Mouse (Mus musculus) CH12.LX (cell line): ENCODE measurements at regions not wholly inside any gene's neighbourhood (a gene's known extent, or its start where the extent isn't known, plus 50 kb on each side); places are given as distances from the start of the nearest gene placed in this dataset.

Source experiments
- DNase-seq: peaks from one replicate; pipeline ENCODE4 v3.0.0-alpha.2; 2013; ENCODE audit errors: extremely low read depth
- H3K27ac ChIP-seq: 2 replicates; pipeline ENCODE4 v1.5.1; 2012; ENCODE audit warnings: low read depth, mild to moderate bottlenecking, control low read depth, moderate library complexity; ENCODE audit not compliant: insufficient read depth
- H3K27me3 ChIP-seq: replicated peaks from 2 replicates; pipeline ENCODE3; 2012; ENCODE audit warnings: inconsistent platforms
- H3K36me3 ChIP-seq, 2 experiments: replicated peaks in 1 of 2; 2 replicates each; pipeline versions ENCODE3 to v1.6.1; 2012; ENCODE audit warnings: inconsistent platforms in 1 of 2, low read length in 1 of 2, mild to moderate bottlenecking in 1 of 2, mixed read lengths in 1 of 2, moderate library complexity in 1 of 2; ENCODE audit not compliant: control insufficient read depth in 1 of 2, insufficient read depth in 1 of 2
- H3K4me1 ChIP-seq, 2 experiments: 2 replicates each; pipeline ENCODE4 v1.6.1; 2012; ENCODE audit warnings: inconsistent platforms in 1 of 2, moderate library complexity in 1 of 2; ENCODE audit not compliant: insufficient read depth in 2 of 2, control insufficient read depth in 1 of 2
- H3K4me2 ChIP-seq: 2 replicates; pipeline ENCODE4 v1.6.1; 2012; ENCODE audit warnings: low read depth, mild to moderate bottlenecking, control low read depth; ENCODE audit not compliant: poor library complexity, insufficient read depth, severe bottlenecking
- H3K4me3 ChIP-seq, 3 experiments: fragments of 150-350 bp in 1 of 3; sonication (generic) in 1 of 3; replicated peaks in 1 of 3; 2 replicates each; pipeline versions ENCODE3 to v1.5.1; 2011 to 2012; ENCODE audit warnings: low read depth in 2 of 3, low read length in 2 of 3, mild to moderate bottlenecking in 2 of 3, moderate library complexity in 2 of 3, control low read depth in 1 of 3, improper control_type of control experiment in 1 of 3, inconsistent platforms in 1 of 3, mixed read lengths in 1 of 3; ENCODE audit not compliant: poor library complexity in 1 of 3
- H3K79me2 ChIP-seq: replicated peaks from 2 replicates; pipeline ENCODE4 v1.6.1; 2012; ENCODE audit warnings: mild to moderate bottlenecking, moderate library complexity; ENCODE audit not compliant: control insufficient read depth, poor library complexity, insufficient read depth, severe bottlenecking; ENCODE audit errors: extremely low read depth
- H3K9ac ChIP-seq: 2 replicates; pipeline ENCODE4 v1.6.1; 2012; ENCODE audit warnings: low read depth, mild to moderate bottlenecking, control low read depth, moderate library complexity; ENCODE audit not compliant: insufficient read depth
- H3K9me3 ChIP-seq: replicated peaks from 2 replicates; pipeline ENCODE3; 2012; ENCODE audit warnings: low read length, inconsistent platforms, mixed read lengths
- BHLHE40 ChIP-seq: IDR thresholded peaks from 2 replicates; pipeline ENCODE4 v1.6.1; 2011; ENCODE audit warnings: mild to moderate bottlenecking, low read depth, low read length, improper control_type of control experiment
- CHD2 ChIP-seq: IDR thresholded peaks from 2 replicates; pipeline ENCODE4 v1.6.1; 2011; ENCODE audit warnings: low read length, improper control_type of control experiment
- E2F4 ChIP-seq: IDR thresholded peaks from 2 replicates; pipeline ENCODE4 v1.6.1; 2011; ENCODE audit warnings: low read depth, low read length, improper control_type of control experiment; ENCODE audit not compliant: insufficient replicate concordance
- ELF1 ChIP-seq: IDR thresholded peaks from 2 replicates; pipeline ENCODE4 v1.6.1; 2014; ENCODE audit warnings: low read depth, mild to moderate bottlenecking, inconsistent platforms, low read length, improper control_type of control experiment
- EP300 ChIP-seq: IDR thresholded peaks from 2 replicates; pipeline ENCODE4 v1.6.1; 2011; ENCODE audit warnings: low read length, improper control_type of control experiment
- ETS1 ChIP-seq: conservative IDR thresholded peaks from 2 replicates; pipeline ENCODE4 v1.6.1; 2012; ENCODE audit warnings: low read depth, mild to moderate bottlenecking, inconsistent platforms, low read length, improper control_type of control experiment, moderate library complexity
- GABPA ChIP-seq: IDR thresholded peaks from 2 replicates; pipeline ENCODE4 v1.6.1; 2012; ENCODE audit warnings: low read depth, low read length, improper control_type of control experiment, inconsistent platforms; ENCODE audit not compliant: insufficient replicate concordance
- IRF4 ChIP-seq: IDR thresholded peaks from 2 replicates; pipeline ENCODE4 v1.6.1; 2014; ENCODE audit warnings: low read depth, mild to moderate bottlenecking, inconsistent platforms, low read length, improper control_type of control experiment
- KAT2A ChIP-seq: IDR thresholded peaks from 2 replicates; pipeline ENCODE4 v1.6.1; 2012; ENCODE audit warnings: low read length, improper control_type of control experiment, inconsistent platforms; ENCODE audit not compliant: insufficient replicate concordance
- MAFK ChIP-seq: IDR thresholded peaks from 2 replicates; pipeline ENCODE4 v1.6.1; 2011; ENCODE audit warnings: low read length, improper control_type of control experiment; ENCODE audit not compliant: insufficient replicate concordance
- MEF2A ChIP-seq: IDR thresholded peaks from 2 replicates; pipeline ENCODE4 v1.6.1; 2014; ENCODE audit warnings: low read depth, mild to moderate bottlenecking, inconsistent platforms, low read length, improper control_type of control experiment, borderline replicate concordance
- PAX5 ChIP-seq: IDR thresholded peaks from 2 replicates; pipeline ENCODE4 v1.6.1; 2012; ENCODE audit warnings: low read length, inconsistent platforms, mixed read lengths
- POLR2A ChIP-seq: IDR thresholded peaks from 2 replicates; pipeline ENCODE4 v1.6.1; 2011; ENCODE audit warnings: low read depth, mild to moderate bottlenecking, improper control_type of control experiment, low read length
- RAD21 ChIP-seq: IDR thresholded peaks from 2 replicates; pipeline ENCODE4 v1.6.1; 2011; ENCODE audit warnings: low read depth, mild to moderate bottlenecking, low read length, improper control_type of control experiment, moderate library complexity
- TCF12 ChIP-seq: IDR thresholded peaks from 2 replicates; pipeline ENCODE4 v1.6.1; 2014; ENCODE audit warnings: low read depth, mild to moderate bottlenecking, inconsistent platforms, low read length, improper control_type of control experiment
- UBTF ChIP-seq: IDR thresholded peaks from 2 replicates; pipeline ENCODE4 v1.6.1; 2012; ENCODE audit warnings: low read depth, mild to moderate bottlenecking, inconsistent platforms, low read length, improper control_type of control experiment, moderate library complexity
- USF2 ChIP-seq: conservative IDR thresholded peaks from 2 replicates; pipeline ENCODE4 v1.6.1; 2011; ENCODE audit warnings: low read depth, low read length, improper control_type of control experiment
- dilution Hi-C: fragments of 300-500 bp; cut with MboI; formaldehyde crosslinking; loops from 2 replicates; pipeline ENCODE4 v1.14.3; 2020; ENCODE audit warnings: low sequenced_read_pairs; ENCODE audit not compliant: extremely low pct_unique_long_range_greater_than_20kb, extremely low pct_ligation_motif_present
- in situ Hi-C: fragments of 300-500 bp; cut with MboI; formaldehyde crosslinking; loops from 3 replicates; pipeline ENCODE4 v1.14.3; 2019; ENCODE audit warnings: low sequenced_read_pairs, low pct_ligation_motif_present, low pct_unique_long_range_greater_than_20kb, mixed read lengths

GRCm38 (mm10) chr6:41191734-41192326 lies 110.2 kb upstream of the Try4 start:
- Histone ChIP-seq H3K4me1 (peaks cover 0 to 15% of the 10 kb centered on the region in 2 experiments; a peak in 2 of 4 replicates), H3K36me3 (no peaks in the 10 kb centered on the region), H3K4me2 (no peak overlapping the region), H3K4me3 (no peak overlapping the region), H3K27me3 (no peaks in the 10 kb centered on the region), H3K9ac (no peak overlapping the region), H3K9me3 (no peaks in the 10 kb centered on the region), H3K27ac (no peak overlapping the region), H3K79me2 (no peaks in the 10 kb centered on the region)
- in situ Hi-C loops (no loop called here), dilution Hi-C loops (no loop called here)
- TF ChIP-seq KAT2A, result no peak
- DNase-seq, result no peak

- no peak for TF ChIP-seq MAFK
- no peak for TF ChIP-seq ETS1
- TF ChIP-seq USF2, result no peak
- TF ChIP-seq IRF4, result no peak
- TF ChIP-seq EP300, result no peak
- TF ChIP-seq TCF12, result no peak
- TF ChIP-seq MEF2A, result no peak
- no peak for TF ChIP-seq UBTF
- no peak for TF ChIP-seq PAX5
- TF ChIP-seq E2F4, result no peak
- TF ChIP-seq ELF1, result no peak
- TF ChIP-seq GABPA, result no peak
- TF ChIP-seq RAD21, result no peak
- TF ChIP-seq CHD2, result no peak
- no peak for TF ChIP-seq POLR2A
- no peak for TF ChIP-seq BHLHE40
- TF ChIP-seq, all 38 proteins: peak for 0
- in situ Hi-C loops, result no loop called here
- peak; percentile 18 for DNase-seq
- H3K9ac ChIP-seq, result no peak overlapping the region
- H3K4me2 ChIP-seq, result no peak overlapping the region
- no peaks in the 10 kb centered on the region for H3K79me2 ChIP-seq
- H3K36me3 ChIP-seq, result no peaks in the 10 kb centered on the region
- peaks cover 0 to 15% of the 10 kb centered on the region in 2 experiments; a peak in 2 of 4 replicates for H3K4me1 ChIP-seq
- H3K9me3 ChIP-seq, result no peaks in the 10 kb centered on the region
- H3K27ac ChIP-seq, result no peak overlapping the region
- no peak overlapping the region for H3K4me3 ChIP-seq
- H3K27me3 ChIP-seq, result no peaks in the 10 kb centered on the region
- dilution Hi-C loops, result no loop called here
Measured at GRCm38 (mm10) chr6:41188910-41189309, 113.2 kb upstream of the Try4 start.
